Mouse (Mus musculus): ENCODE measurements around the gene Gm37240. TPM values are rescaled to one million over a fixed set of nuclear protein-coding genes. Genes with fewer than 3 reads are reported as not detected.

The Gm37240 gene
- total RNA-seq, 2 experiments from 2014 or later: 0.66 to 1.3 TPM

DNA sequence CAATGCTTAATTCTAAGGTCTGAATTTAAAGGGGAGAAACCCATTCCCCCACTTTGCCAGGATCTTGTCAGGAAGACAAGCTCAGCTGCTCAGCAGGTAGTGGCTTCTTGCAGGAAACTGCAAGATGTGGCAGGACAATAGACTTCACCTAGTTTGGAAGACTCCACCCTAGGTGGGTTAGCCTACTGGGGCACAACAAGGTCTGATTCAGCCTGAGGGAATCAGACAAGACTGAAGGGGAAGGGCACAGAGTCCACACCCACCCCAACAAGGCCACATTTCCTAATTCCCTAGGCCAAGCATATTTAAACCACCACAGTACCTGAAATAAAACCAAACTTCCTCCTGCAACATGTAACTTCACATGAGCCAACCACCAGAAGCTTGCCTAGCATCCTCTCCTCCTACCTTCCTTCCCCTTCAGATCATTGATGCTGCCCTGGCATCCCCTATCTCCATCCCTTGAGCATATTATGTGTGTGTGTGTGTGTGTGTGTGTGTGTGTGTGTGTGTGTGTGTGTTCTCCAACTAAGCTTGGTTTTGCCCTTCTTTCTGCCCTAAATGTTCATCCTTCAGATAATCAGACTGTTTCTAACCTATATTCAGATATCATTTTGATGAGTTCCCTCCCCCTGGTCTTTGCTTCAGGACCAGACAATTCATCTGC, 489.4 kb downstream of the Gm37240 start:
- intact Hi-C loops (cut with DNase I): no loop called here

DNA sequence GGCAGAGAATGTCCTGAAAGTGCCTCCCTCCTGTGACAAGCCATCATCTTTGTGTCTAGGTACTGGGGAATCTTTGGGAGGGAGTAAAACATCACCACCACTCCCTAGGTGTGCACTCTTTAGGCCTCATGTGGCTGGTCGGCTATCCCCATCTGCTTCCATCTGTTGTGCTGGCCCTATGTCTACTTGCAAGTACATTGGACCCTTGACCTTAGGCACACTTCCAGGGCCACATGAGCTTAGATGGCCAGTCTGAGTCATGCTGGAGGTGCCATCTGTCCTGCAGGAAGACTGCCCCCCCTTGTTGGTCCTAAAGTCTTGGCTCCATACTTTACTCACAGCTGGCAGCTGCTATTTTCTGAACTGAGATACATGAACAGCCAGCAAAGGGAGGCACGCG, 493.9 kb downstream of the Gm37240 start:
- intact Hi-C loops (cut with DNase I): no loop called here
- peak in 1 of 2 experiments; percentile 36 for DNase-seq (ENCODE audit: low spot score in 2 of 2)

More for the DNA sequence above, 489.4 kb downstream of the Gm37240 start:
- DNase-seq (ENCODE audit: low spot score in 2 of 2): no peak

DNA sequence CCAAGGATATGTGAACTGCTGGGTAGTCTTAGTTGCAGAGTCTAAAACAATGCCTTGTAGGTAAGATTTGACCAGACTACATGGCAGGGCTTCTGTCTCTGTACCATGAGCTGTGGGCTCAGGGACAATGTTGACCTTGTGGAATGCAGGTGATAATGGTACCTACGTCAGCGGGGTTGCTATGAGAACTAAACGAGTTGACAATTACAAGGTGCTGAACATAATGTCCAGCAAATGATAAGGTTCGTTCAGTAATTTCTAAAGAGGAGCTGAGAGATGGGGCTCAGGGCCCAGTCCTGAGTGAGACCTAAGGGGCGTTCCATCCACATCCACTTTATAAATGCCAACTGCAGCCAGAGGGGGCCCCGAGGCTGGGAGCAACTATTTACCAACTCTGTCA, 495.6 kb downstream of the Gm37240 start:
- DNase-seq (ENCODE audit: low spot score in 2 of 2): no peak
- intact Hi-C loops (cut with DNase I): no loop called here

DNA sequence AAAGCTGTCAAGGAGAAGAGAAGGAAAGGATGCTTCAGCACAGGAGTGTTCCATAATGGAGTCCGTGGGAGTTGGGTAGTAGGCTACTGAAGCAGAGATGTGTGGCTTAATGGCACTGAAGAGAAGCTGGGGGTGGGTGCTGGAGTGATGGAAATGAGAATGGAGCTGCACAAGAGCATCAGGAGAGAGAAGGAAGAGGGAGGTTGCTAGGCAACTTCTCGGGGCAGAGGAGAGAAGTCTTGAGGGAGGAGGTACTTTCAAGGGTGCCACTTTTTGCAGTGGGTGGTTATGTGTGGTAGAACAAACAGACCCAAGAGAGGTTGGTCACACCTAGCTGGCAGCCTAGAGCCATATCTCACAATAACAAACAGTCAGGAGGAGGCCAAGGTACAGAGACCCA, 496.2 kb downstream of the Gm37240 start:
- peak; percentile 69 to 78 for DNase-seq (ENCODE audit: low spot score in 2 of 2)
- intact Hi-C loops (cut with DNase I): no loop called here

DNA sequence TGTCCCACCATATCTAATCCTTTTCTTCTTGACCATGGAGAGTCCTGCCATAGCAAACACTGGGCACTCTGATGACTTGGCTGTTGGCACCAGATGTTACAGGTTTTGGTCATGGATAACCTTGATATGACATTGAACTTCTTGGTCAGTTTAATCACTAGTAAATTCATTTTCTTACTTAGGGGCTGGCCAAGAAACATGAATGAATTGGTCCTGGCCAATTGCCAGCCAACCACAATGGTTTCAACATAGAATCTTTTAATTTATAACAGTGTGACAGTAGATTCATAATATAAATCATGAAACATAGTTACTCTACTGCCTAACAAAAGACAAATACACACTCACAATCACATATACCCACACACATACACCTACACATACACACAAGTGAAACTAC, 501.9 kb downstream of the Gm37240 start:
- DNase-seq (ENCODE audit: low spot score in 2 of 2): no peak
- intact Hi-C loops (cut with DNase I): no loop called here

DNA sequence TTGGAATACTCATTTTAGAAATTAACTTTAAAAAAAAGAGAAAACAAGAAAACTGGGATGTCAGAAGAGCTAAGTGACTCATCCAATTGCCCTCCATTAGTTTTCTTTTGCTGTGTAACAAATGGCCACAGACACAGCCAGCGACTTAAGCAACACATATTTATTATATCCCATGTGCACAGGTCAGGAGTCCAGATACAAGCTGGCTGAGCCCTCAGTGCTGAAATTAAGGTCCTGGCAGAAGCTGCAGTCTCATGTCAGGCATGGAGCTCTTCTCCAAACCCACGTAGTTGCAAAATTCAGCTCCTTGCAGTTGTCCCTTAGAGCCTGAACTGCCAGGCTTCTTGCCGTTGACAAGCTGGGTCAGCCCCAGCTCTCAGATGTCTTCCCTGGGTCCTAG, 504.0 kb downstream of the Gm37240 start:
- intact Hi-C loops (cut with DNase I): no loop called here
- no peak for DNase-seq (ENCODE audit: low spot score in 2 of 2)

DNA sequence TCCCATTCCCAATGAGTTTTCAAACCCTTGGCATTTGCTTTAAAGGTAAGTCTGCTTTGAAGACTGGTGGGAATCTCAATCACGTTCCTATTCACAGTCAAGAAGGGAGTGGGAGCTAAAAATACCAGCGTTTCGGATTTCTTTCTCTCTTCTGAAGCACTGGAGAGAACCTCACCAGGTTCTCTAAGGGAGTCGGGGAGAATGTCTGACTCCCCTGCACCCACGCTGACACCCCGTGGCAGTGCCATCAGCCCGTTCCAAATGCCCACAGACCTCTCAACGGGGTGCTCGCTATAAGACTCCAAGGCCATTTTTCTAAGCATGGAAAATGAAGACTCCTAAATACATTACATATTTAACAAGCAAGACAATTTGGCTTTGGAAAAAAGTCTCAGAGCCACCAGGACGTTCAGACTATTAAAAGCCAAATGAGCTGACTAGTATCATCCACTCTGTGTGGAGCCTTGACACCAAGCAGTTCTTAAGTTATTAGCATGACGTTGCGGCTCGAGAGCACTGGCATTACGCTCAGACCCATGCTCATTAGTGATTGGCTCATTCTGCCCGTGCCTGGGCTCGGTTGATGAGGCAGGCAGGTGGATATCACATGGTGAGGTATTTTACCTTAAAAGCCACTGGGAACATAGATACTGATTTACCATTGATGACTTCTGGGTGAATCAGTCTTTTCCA, 508.5 kb downstream of the Gm37240 start:
- intact Hi-C loops (cut with DNase I): loop anchor here (5.0 to 10.0 kb wide), 5 partner anchors 88 to 424 kb away; partner anchors contain the start of gene Gatb
- DNase-seq (ENCODE audit: low spot score in 2 of 2): no peak

DNA sequence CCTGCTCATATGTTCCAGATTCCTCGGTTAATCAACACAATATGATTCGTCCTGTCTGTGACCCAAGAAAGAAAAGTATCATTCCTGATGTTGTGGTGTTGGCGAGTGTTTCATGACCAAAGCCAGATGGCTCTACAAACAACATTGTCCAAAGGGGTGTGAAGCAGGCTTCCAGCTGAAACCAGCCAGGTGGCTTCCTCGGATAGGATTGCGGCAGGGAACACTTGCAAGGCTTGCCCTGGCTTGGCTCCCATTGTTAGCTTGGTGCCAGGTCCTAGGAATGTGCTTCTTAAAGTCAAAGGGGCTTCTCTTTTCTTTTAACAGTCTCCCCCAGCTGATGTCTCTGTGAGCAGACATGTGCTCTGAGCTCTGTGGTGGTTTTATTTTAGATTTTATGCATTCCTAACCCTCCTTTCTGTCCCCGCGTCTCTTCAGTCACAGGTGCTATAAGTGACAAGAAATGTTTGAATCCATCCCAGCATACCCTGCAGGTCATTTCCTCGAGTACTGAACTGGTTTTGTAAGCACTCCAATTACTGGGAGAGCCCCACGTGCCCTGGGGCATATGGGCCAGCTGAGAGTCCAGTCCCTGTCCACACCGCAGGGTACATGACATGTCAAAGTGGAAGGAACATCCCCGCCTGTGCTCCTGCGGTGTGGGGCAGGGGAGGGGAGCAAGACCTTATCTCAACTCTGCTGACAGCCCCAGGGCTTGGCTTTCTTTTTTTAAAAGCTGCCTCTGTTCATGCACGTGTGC, 509.2 kb downstream of the Gm37240 start:
- no peak for DNase-seq (ENCODE audit: low spot score in 2 of 2)
- intact Hi-C loops (cut with DNase I): loop anchor here (5.0 to 10.0 kb wide), 5 partner anchors 89 to 423 kb away; partner anchors contain the start of gene Gatb

DNA sequence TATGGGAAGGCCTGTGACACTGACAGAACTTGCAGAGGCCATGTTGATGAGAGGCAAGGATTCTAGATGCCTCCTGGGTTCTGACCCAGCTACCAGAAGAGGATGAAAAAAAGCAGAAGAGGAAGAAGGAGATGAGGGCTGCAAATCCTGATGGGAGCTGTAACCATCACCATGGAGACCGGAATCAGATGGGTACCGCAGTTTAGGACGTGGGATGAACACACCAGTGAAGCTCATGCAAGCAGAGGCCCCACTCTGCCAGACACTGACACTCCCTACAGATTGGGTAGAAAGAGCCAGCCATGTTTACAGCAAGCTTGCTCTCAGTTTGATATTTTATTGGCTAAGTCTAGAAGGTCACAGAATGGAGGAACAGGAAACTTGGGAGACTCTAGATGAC, 509.8 kb downstream of the Gm37240 start:
- intact Hi-C loops (cut with DNase I): loop anchor here (5.0 to 10.0 kb wide), 5 partner anchors 90 to 423 kb away; partner anchors contain the start of gene Gatb
- DNase-seq (ENCODE audit: low spot score in 2 of 2): no peak

DNA sequence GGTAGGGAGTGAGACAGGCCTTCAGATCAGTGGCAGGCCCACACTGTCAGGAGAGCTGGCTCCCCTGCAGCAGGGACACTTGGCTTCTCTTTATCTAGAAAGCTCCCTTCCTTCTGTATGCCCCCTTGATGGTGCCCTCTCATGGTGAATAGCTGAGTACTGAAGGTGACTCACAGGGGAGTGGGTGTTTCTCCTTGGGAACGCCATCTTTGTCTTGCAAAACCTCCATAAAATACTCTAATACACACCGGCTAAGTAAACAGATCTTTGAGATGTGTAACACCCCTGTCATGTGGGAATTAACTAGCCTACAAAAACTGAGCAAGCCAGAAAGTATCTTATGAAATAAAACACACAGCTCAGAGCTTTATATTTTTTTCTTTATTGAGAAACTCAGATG, 510.8 kb downstream of the Gm37240 start:
- intact Hi-C loops (cut with DNase I): loop anchor here (5.0 to 10.0 kb wide), 5 partner anchors 91 to 422 kb away; partner anchors contain the start of gene Gatb
- no peak for DNase-seq (ENCODE audit: low spot score in 2 of 2)

DNA sequence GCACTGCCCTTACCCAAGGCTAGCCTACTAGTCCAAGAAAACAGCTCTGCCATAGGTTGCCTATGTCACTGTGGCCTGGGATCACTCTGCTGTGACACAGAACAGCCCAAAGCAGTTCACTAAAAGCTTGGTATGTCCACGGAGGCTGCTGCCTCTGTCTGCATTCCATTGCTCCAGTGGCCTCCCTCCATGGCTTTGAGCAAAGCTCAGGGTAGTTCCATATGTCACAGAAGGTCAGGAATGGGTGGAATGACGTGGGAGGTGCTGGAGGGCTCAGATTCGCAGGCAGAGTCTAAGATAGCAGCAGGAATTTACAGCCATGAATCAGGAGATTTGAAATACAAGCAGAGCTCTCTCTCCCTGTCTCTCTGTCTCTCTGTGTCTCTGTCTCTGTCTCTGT, 514.3 kb downstream of the Gm37240 start:
- intact Hi-C loops (cut with DNase I): loop anchor here (10.0 kb wide), 2 partner anchors 182 to 418 kb away; no protein-coding TSS in a partner anchor
- no peak for DNase-seq (ENCODE audit: low spot score in 2 of 2)

DNA sequence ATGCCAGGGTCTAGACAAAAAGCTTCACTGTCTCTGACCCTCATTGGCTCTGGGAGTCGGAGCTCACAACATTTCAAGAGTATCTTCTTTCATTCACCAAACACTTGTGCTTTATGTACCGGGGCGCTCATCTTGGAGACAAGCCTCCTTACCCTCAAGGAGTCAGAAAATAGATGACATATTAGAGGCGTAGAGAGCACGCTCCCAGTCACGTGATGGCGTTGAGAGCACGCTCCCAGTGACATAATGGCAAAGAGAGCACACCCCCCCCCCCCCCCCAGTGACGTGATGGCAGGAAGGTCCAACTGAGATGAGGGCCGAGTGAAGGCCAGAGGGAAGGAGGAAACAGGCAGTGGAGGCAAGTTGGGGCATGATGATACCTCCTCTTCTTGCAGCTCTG, 517.5 kb downstream of the Gm37240 start:
- intact Hi-C loops (cut with DNase I): loop anchor here (1.0 to 10.0 kb wide), 4 partner anchors 59 to 415 kb away; no protein-coding TSS in a partner anchor
- no peak for DNase-seq (ENCODE audit: low spot score in 2 of 2)

DNA sequence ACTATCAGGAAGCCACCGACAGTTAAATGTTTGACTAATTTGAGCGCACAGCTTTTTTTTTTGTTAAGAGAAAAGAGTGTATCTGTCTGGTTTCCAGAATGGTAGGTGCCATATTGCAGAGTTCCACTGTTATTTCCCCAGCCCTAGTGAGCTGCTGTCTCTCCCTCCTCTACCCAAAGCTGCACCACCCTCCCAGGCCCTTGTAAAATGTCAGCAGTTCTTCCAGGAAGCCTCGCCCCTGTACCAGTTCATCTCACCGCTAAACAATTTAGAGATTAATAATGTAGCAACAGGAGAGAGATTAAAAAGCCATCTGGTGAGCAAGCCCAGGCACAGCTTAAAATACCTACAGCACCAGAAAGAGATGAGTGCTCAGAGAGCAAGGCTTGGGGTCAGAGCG, 518.2 kb downstream of the Gm37240 start:
- peak; percentile 43 to 44 for DNase-seq (ENCODE audit: low spot score in 2 of 2)
- intact Hi-C loops (cut with DNase I): loop anchor here (1.0 to 2.0 kb wide), 2 partner anchors 58 to 104 kb away; no protein-coding TSS in a partner anchor

DNA sequence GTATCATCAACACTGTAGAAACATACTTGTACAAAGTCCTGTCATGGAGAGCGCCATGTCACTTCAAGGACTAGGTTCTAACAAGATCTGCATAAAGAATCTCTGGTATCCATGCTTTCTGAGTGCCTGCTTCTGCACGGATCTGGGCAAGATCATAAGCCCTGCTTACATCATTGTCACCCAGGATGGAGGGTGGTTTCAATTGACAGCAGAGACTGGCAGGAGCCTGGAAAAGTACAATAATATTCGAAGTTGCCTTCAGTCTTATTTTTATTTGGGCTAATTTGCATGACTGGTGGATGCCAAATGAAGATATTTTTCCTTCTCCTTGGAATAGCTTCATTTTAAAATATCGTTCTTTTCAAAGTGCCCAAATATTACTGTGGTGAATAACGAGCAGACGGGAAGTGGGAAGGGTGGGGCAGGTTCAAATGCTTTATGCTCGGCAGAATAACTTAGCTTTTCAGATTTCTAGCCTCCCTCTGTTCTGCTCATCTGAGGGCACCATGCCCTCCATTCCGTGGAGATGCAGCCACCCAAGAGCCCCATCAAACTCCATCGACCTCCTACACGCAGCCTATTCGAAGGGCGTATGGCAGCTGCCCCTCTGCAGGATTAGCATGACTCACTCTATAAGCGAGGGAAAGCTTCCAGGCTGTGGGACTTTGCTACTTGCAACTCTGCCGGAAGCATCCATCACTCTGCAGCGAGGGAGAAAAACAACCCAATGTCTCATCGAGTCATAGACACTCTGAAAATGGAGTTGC, 518.8 kb downstream of the Gm37240 start:
- intact Hi-C loops (cut with DNase I): loop anchor here (1.0 to 2.0 kb wide), 2 partner anchors 58 to 103 kb away; no protein-coding TSS in a partner anchor

DNA sequence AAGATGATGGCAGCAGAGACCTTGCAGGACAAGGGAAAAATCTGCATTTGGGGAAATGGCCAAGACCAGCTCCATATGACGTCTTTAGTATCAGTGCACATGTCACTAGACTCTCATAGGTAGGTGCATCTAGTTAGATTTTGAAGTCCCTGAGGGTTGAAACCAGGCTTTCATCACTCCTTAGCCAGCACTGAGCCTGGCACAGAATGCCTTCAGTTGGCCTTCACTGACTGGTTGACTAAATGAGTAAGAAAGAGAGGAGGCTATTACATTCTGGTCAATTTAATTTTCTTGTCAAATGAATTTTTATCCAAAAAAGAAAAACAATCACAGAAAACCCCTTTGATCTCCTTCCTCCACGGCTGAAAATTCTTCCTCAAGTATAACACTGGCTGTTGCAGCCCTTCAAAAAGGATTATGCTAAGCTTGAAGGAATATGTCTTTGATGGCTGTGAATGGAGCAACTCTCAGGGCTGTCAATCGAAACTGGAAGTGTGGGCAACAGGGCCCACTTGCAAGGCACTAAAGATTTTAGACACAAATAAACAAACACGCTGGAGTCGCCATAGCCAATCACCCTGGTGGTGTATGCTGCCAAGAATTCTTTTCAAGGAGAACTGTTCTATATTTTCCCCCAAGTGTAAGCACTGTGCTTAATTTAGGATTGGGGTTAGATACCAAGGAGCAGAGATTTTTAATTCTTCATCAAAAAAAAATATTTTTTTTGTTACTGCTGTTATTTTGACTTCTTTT, 522.6 kb downstream of the Gm37240 start:
- intact Hi-C loops (cut with DNase I): no loop called here

More for the DNA sequence above, 518.8 kb downstream of the Gm37240 start:
- peak; percentile 75 to 86 for DNase-seq (ENCODE audit: low spot score in 2 of 2)

DNA sequence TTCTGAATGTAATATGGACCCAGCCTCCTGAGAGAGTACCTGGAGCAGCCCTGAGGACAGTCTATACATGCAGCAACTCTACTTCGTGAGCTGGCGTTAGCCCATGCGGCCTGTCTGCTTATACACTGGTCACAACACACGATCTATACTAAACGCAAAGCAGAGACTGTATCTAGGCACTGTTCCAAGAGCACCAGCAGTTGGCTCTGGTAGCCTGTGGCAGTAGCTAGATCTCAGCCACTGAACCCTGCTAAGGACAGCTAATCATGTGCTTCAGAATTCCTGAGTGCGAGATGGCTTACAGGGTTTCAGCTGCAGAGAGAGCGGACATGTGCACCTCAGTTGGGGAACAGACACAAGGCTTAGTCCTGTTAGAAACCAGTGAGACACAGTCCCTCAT, 524.4 kb downstream of the Gm37240 start:
- intact Hi-C loops (cut with DNase I): no loop called here
- no peak for DNase-seq (ENCODE audit: low spot score in 2 of 2)

More for the DNA sequence above, 522.6 kb downstream of the Gm37240 start:
- no peak for DNase-seq (ENCODE audit: low spot score in 2 of 2)

DNA sequence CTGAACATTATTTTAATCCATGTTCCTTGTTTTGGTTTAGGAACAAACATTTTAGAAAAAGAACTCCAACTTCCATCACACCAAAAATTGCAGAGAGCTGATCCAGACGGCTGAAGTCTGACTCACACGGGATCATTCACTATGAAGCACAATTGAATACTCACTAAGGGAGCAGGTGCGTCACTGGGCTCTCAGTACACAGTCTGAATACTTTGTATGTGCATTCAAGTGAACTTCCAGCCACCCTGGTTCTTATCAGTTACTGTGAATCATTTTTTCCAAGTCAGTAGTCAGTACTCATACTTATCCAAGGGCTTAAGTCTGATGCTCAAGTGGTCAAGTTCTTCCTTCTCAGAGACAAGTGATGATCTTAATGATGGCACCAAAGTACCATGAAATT, 530.9 kb downstream of the Gm37240 start:
- DNase-seq (ENCODE audit: low spot score in 2 of 2): no peak
- intact Hi-C loops (cut with DNase I): no loop called here

DNA sequence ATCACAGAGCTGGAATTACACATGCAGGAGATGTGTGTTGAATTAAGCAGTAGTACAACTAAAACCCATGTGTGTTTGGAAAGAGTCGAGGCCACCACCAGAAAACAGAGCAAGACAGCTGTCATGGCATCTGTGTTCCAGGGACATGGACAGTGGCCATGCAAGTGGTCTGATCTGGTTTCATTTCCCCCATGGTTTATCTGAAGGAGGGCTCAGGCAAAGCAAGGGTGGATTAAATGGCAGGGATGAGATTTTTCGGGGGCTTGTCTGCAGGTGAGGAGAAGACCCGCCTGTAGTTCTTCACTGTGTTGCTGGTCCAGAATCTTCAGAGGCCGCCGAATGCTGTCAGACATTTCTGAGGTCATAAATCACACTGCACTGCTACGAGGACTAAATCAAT, 539.3 kb downstream of the Gm37240 start:
- intact Hi-C loops (cut with DNase I): no loop called here

More for the DNA sequence above, 539.3 kb downstream of the Gm37240 start:
- no peak for DNase-seq (ENCODE audit: low spot score in 2 of 2)

All from left cerebral cortex, postnatal 36 days (tissue).